Mouse (Mus musculus) olfactory bulb, adult 2 months (tissue): ENCODE measurements around the gene Cass4.

Experiments used
- CTCF ChIP-seq: fragments of 200-500 bp; IDR thresholded peaks from 2 replicates; pipeline ENCODE4 v1.5.1; 2012; ENCODE audit warnings: low read depth, mild to moderate bottlenecking, low read length, moderate library complexity; ENCODE audit not compliant: insufficient read depth
- POLR2A ChIP-seq: fragments of 200-500 bp; IDR thresholded peaks from 2 replicates; pipeline ENCODE4 v1.6.1; 2012; ENCODE audit warnings: mild to moderate bottlenecking, low read depth, low read length, moderate library complexity; ENCODE audit not compliant: insufficient read depth

- no peak for TF ChIP-seq CTCF
- no peak for TF ChIP-seq POLR2A
Measured at GRCm38 (mm10) chr2:172418208-172418607, 24.6 kb downstream of the Cass4 start.
